In genomic region chr8:3586993-3587390, GRCm38 (mm10) we compare ENCODE assay signal across 8 mouse cellular contexts. TPM values are rescaled to one million over a fixed set of nuclear protein-coding genes. Genes with fewer than 3 reads are reported as not detected.
DNase-seq lines count a peak whose midpoint lies in the region; ATAC-seq lines count a peak whose summit lies in the region.

Camsap3 (plus strand) TSS chr8:3587293.

- no peak for DNase-seq in layer of hippocampus, adult 8-10 months (ENCODE audit: low spot score in 2 of 2)
- no peak for DNase-seq in layer of hippocampus, adult 11-12 months (ENCODE audit: low spot score)
- DNase-seq in embryonic facial prominence, embryonic 14.5 days (ENCODE audit: low spot score), result no peak
- no peak for DNase-seq in adrenal gland, adult 8-10 months
- no peak for DNase-seq in T-cell, adult 2 months (ENCODE audit: low spot score)

- H3K27ac ChIP-seq in embryonic facial prominence, embryonic 14.5 days (replicated peaks; ENCODE audit: low read depth, low read length), result peak within 1 kb of the TSS; percentile 19; the same call in 1 of the 2 replicates
- H3K27ac ChIP-seq in intestine, embryonic 16.5 days (ENCODE audit: low read length), result peak within 1 kb of the TSS; percentile 93
- H3K27ac ChIP-seq in midbrain, embryonic 13.5 days, result peak within 1 kb of the TSS; percentile 86

- WGBS in embryonic facial prominence, embryonic 14.5 days, result 6% methylated on average over 3 of the region's 7 CpGs
- 3% methylated on average over 7 of the region's 7 CpGs for WGBS in intestine, embryonic 16.5 days
- WGBS in midbrain, embryonic 13.5 days, result 4% methylated on average over 7 of the region's 7 CpGs

- peak within 1 kb of the TSS; percentile 74 for H3K4me3 ChIP-seq in embryonic facial prominence, embryonic 14.5 days (ENCODE audit: low read depth, low read length)
- H3K4me3 ChIP-seq in intestine, embryonic 16.5 days (ENCODE audit: low read length), result peak within 1 kb of the TSS; percentile 73
- H3K4me3 ChIP-seq in midbrain, embryonic 13.5 days (replicated peaks), result peak within 1 kb of the TSS; percentile 86

- ATAC-seq in embryonic facial prominence, embryonic 14.5 days (ENCODE audit: low read depth), result no peak
- ATAC-seq in intestine, embryonic 16.5 days, result no peak
- no peak for ATAC-seq in midbrain, embryonic 13.5 days
- no peak for ATAC-seq in megakaryocyte-erythroid progenitor cell, adult 5-6 weeks (replicated peaks; ENCODE audit: low FRiP score, low TSS enrichment, poor library complexity, severe bottlenecking)

- H3K4me2 ChIP-seq in embryonic facial prominence, embryonic 14.5 days (ENCODE audit: low read depth, low read length), result peak within 1 kb of the TSS; percentile 87
- peak within 1 kb of the TSS; percentile 83 for H3K4me2 ChIP-seq in intestine, embryonic 16.5 days (ENCODE audit: low read depth, low read length)
- H3K4me2 ChIP-seq in midbrain, embryonic 13.5 days (replicated peaks), result peak within 1 kb of the TSS; percentile 79

- H3K36me3 ChIP-seq in embryonic facial prominence, embryonic 14.5 days (ENCODE audit: control insufficient read depth, insufficient read depth, low read length), result no peaks in the 10 kb centered on the region
- no peaks in the 10 kb centered on the region for H3K36me3 ChIP-seq in intestine, embryonic 16.5 days (ENCODE audit: control insufficient read depth, insufficient read depth, low read length)
- H3K36me3 ChIP-seq in midbrain, embryonic 13.5 days, result no peaks in the 10 kb centered on the region

- peaks cover 3% of the 10 kb centered on the region; the same call in 1 of the 2 replicates for H3K4me1 ChIP-seq in embryonic facial prominence, embryonic 14.5 days (ENCODE audit: control insufficient read depth, insufficient read depth, low read length)
- H3K4me1 ChIP-seq in intestine, embryonic 16.5 days (ENCODE audit: control insufficient read depth, insufficient read depth, low read length), result no peaks in the 10 kb centered on the region
- H3K4me1 ChIP-seq in midbrain, embryonic 13.5 days (replicated peaks), result peaks cover 10% of the 10 kb centered on the region

- H3K27me3 ChIP-seq in embryonic facial prominence, embryonic 14.5 days (replicated peaks; ENCODE audit: control insufficient read depth, insufficient read depth, low read length), result no peaks in the 10 kb centered on the region
- H3K27me3 ChIP-seq in intestine, embryonic 16.5 days (replicated peaks; ENCODE audit: control insufficient read depth, insufficient read depth, low read length), result peaks cover 3% of the 10 kb centered on the region; the same call in 1 of the 2 replicates
- no peaks in the 10 kb centered on the region for H3K27me3 ChIP-seq in midbrain, embryonic 13.5 days

- H3K9ac ChIP-seq in embryonic facial prominence, embryonic 14.5 days (ENCODE audit: low read depth, low read length), result peak within 1 kb of the TSS; percentile 77
- peak within 1 kb of the TSS; percentile 87 for H3K9ac ChIP-seq in intestine, embryonic 16.5 days (ENCODE audit: low read depth, low read length)
- H3K9ac ChIP-seq in midbrain, embryonic 13.5 days (replicated peaks), result peak within 1 kb of the TSS; percentile 90

- H3K9me3 ChIP-seq in embryonic facial prominence, embryonic 14.5 days (ENCODE audit: control insufficient read depth, low read length), result no peaks in the 10 kb centered on the region
- no peaks in the 10 kb centered on the region for H3K9me3 ChIP-seq in intestine, embryonic 16.5 days (ENCODE audit: control insufficient read depth, low read length)
- H3K9me3 ChIP-seq in midbrain, embryonic 13.5 days, result no peaks in the 10 kb centered on the region

RNA-seq across cellular contexts. Expression of gene Camsap3, which starts in this region (rescaled TPM):
- 10 to 100 TPM; 31.9 to 34.0 (median 32.6) TPM for total RNA-seq in layer of hippocampus, adult 8-10 months (2022)
- 7.5 and 11.9 TPM in 2 replicates for polyA plus RNA-seq in embryonic facial prominence, embryonic 14.5 days (2014; fragmentation: Nextera tagmentation; extraction: Ambion mirVana)
- polyA plus RNA-seq in intestine, embryonic 16.5 days (2015; fragmentation: Nextera tagmentation; extraction: Ambion mirVana), result 23.4 and 26.1 TPM in 2 replicates
- polyA plus RNA-seq in midbrain, embryonic 13.5 days (2015; fragmentation: Nextera tagmentation; extraction: Ambion mirVana), result 30.4 and 35.6 TPM in 2 replicates
- total RNA-seq in adrenal gland, adult 8-10 months (2022), result 10 to 100 TPM in 2 of 4 experiments, 1 to 10 TPM in 2; 4.7 to 15.5 (median 10.0) TPM
- 1.6 and 3.8 TPM in 2 replicates for total RNA-seq in megakaryocyte-erythroid progenitor cell, adult 5-6 weeks (2014; fragmentation: Nextera tagmentation)
- 0.42 and 0.52 TPM in 2 replicates for total RNA-seq in megakaryocyte-erythroid progenitor cell, adult 5-6 weeks (2017)

Comparison
In these comparisons a context has a peak if more than half of its experiments do, and no peak if none do; other contexts are left out.
1. H3K27ac ChIP-seq: peak in every context shown above with its lines; median percentile 93 in intestine, embryonic 16.5 days; 86 in midbrain, embryonic 13.5 days; 19 in embryonic facial prominence, embryonic 14.5 days.